In genomic region chr7:100262350-100262749, GRCm38 (mm10) we compare ENCODE assay signal across 24 mouse cellular contexts. TPM values are rescaled to one million over a fixed set of nuclear protein-coding genes. Genes with fewer than 3 reads are reported as not detected.
A peak's percentile ranks its signal among the peaks of the same experiment; 100 is the strongest.
DNase-seq lines count a peak whose midpoint lies in the region; ATAC-seq and TF ChIP-seq lines count a peak whose summit lies in the region.
"Had no signal": no experiment of that assay in that cellular context is flagged by ENCODE, and none has a peak within 500 bp of the region (broad histone marks: within the 10 kb centered on the region; RNA-seq: fewer than 3 reads in every experiment).

No protein-coding gene starts in this region.

- intact Hi-C loops in left cerebral cortex, adult 2 months (cut with DNase I): no loop called here

- no peak overlapping the region for H3K27ac ChIP-seq in left cerebral cortex, adult 2 months
- H3K27ac ChIP-seq in forebrain, embryonic 13.5 days: no peak overlapping the region
- no peak overlapping the region for H3K27ac ChIP-seq in limb, embryonic 10.5 days
- H3K27ac ChIP-seq: forebrain, embryonic 15.5 days; heart, embryonic 13.5 days; hindbrain, embryonic 12.5 days; limb, embryonic 15.5 days; liver, embryonic 15.5 days; midbrain, embryonic 13.5 days; neural tube, embryonic 12.5 days had no signal

- TF ChIP-seq CTCF in left cerebral cortex, adult 2 months (IDR thresholded peaks at IDR 0.05): peak; percentile 25

- H3K4me3 ChIP-seq in left cerebral cortex, adult 2 months: no peak overlapping the region
- H3K4me3 ChIP-seq in forebrain, embryonic 13.5 days: no peak overlapping the region
- H3K4me3 ChIP-seq in limb, embryonic 10.5 days: no peak overlapping the region
- H3K4me3 ChIP-seq: forebrain, embryonic 15.5 days; heart, embryonic 13.5 days; hindbrain, embryonic 12.5 days; limb, embryonic 15.5 days; liver, embryonic 15.5 days; megakaryocyte, embryonic 14.5 days; midbrain, embryonic 13.5 days; neural tube, embryonic 12.5 days had no signal

- H3K36me3 ChIP-seq in forebrain, embryonic 13.5 days (ENCODE audit: poor library complexity, severe bottlenecking): peaks cover 35% of the 10 kb centered on the region
- H3K36me3 ChIP-seq in limb, embryonic 10.5 days: peaks cover 11% of the 10 kb centered on the region

- no peaks in the 10 kb centered on the region for H3K4me1 ChIP-seq in forebrain, embryonic 13.5 days
- H3K4me1 ChIP-seq in limb, embryonic 10.5 days: no peaks in the 10 kb centered on the region
- H3K4me1 ChIP-seq: forebrain, embryonic 15.5 days; heart, embryonic 13.5 days; hindbrain, embryonic 12.5 days; limb, embryonic 15.5 days; liver, embryonic 15.5 days; midbrain, embryonic 13.5 days; neural tube, embryonic 12.5 days had no signal

- H3K4me2 ChIP-seq in forebrain, embryonic 13.5 days: no peak overlapping the region
- H3K4me2 ChIP-seq: forebrain, embryonic 15.5 days; heart, embryonic 13.5 days; hindbrain, embryonic 12.5 days; limb, embryonic 15.5 days; liver, embryonic 15.5 days; midbrain, embryonic 13.5 days; neural tube, embryonic 12.5 days had no signal

- peak; percentile 52 for DNase-seq in adrenal gland, adult 2 months
- DNase-seq in adrenal gland, adult 8-10 months: no peak
- DNase-seq in left cerebral cortex, adult 2 months (ENCODE audit: extremely low spot score in 1 of 2, low spot score in 2 of 2): no peak
- DNase-seq in left cerebral cortex, adult 8-10 months (ENCODE audit: low spot score in 2 of 2): no peak
- peak; percentile 60 for DNase-seq in 416B (ENCODE audit: low read depth)
- peak; percentile 27 for DNase-seq in R1 (ENCODE audit: low read depth, low spot score)
- no peak for DNase-seq in limb, embryonic 10.5 days (ENCODE audit: low spot score)
- DNase-seq: cerebellum, adult 9-10 months; gastrocnemius, postnatal 14 days; heart, adult 11 months; heart, postnatal 14 days; kidney, adult 18-20 months; kidney, postnatal 10 days; right cerebral cortex, postnatal 25 days; thymus, postnatal 14 days had no signal

- H3K9me3 ChIP-seq in forebrain, embryonic 13.5 days (replicated peaks): no peaks in the 10 kb centered on the region
- no peaks in the 10 kb centered on the region for H3K9me3 ChIP-seq in limb, embryonic 10.5 days (replicated peaks)
- H3K9me3 ChIP-seq: forebrain, embryonic 15.5 days; heart, embryonic 13.5 days; hindbrain, embryonic 12.5 days; limb, embryonic 15.5 days; liver, embryonic 15.5 days; megakaryocyte, embryonic 14.5 days; midbrain, embryonic 13.5 days; neural tube, embryonic 12.5 days had no signal

- no peak overlapping the region for H3K9ac ChIP-seq in forebrain, embryonic 13.5 days
- H3K9ac ChIP-seq: forebrain, embryonic 15.5 days; heart, embryonic 13.5 days; hindbrain, embryonic 12.5 days; limb, embryonic 15.5 days; liver, embryonic 15.5 days; midbrain, embryonic 13.5 days; neural tube, embryonic 12.5 days had no signal

- H3K27me3 ChIP-seq in forebrain, embryonic 13.5 days: no peaks in the 10 kb centered on the region
- H3K27me3 ChIP-seq in limb, embryonic 10.5 days (ENCODE audit: low read depth, poor library complexity, severe bottlenecking): no peaks in the 10 kb centered on the region
- H3K27me3 ChIP-seq: forebrain, embryonic 15.5 days; heart, embryonic 13.5 days; hindbrain, embryonic 12.5 days; limb, embryonic 15.5 days; liver, embryonic 15.5 days; megakaryocyte, embryonic 14.5 days; midbrain, embryonic 13.5 days; neural tube, embryonic 12.5 days had no signal

- 85% methylated on average over 3 of the region's 3 CpGs for WGBS in forebrain, embryonic 13.5 days
- WGBS in limb, embryonic 10.5 days: 92% methylated on average over 3 of the region's 3 CpGs

- ATAC-seq in forebrain, embryonic 13.5 days: no peak
- ATAC-seq: forebrain, embryonic 15.5 days; midbrain, embryonic 13.5 days had no signal

RNA-seq across cellular contexts. Expression of gene P4ha3, which starts 23.0 kb away (rescaled TPM):
- under 1 TPM; 0.23 to 0.79 TPM for total RNA-seq in adrenal gland, adult 2 months (2021)
- polyA plus RNA-seq in adrenal gland, adult 2 months (2012; rRNA removed): 0.26 and 0.52 TPM in 2 replicates
- total RNA-seq in adrenal gland, adult 8-10 months (2022): 1 to 10 TPM in 1 of 4 experiments, under 1 TPM in 3; 0.49 to 1.1 (median 0.81) TPM
- 1 to 10 TPM; 6.5 to 8.5 TPM for total RNA-seq in left cerebral cortex, adult 2 months (2021)
- 1 to 10 TPM; 4.4 to 8.6 (median 6.8) TPM for total RNA-seq in left cerebral cortex, adult 8-10 months (2022)
- polyA plus RNA-seq in forebrain, embryonic 13.5 days (2015; fragmentation: Nextera tagmentation; extraction: Ambion mirVana): 1.0 and 1.5 TPM in 2 replicates
- polyA plus RNA-seq in limb, embryonic 10.5 days (2016; fragmentation: Nextera tagmentation; extraction: Ambion mirVana): 1.1 and 2.4 TPM in 2 replicates

RNA-seq across cellular contexts. Expression of gene Pgm2l1, which starts 35.2 kb away (rescaled TPM):
- 1 to 10 TPM; 4.1 to 5.6 TPM for total RNA-seq in adrenal gland, adult 2 months (2021)
- 2.6 and 2.9 TPM in 2 replicates for polyA plus RNA-seq in adrenal gland, adult 2 months (2012; rRNA removed)
- total RNA-seq in adrenal gland, adult 8-10 months (2022): 1 to 10 TPM; 5.5 to 6.8 (median 6.3) TPM
- 100 to 1,000 TPM; 278 to 282 TPM for total RNA-seq in left cerebral cortex, adult 2 months (2021)
- total RNA-seq in left cerebral cortex, adult 8-10 months (2022): 100 to 1,000 TPM; 218 to 244 (median 229) TPM
- polyA plus RNA-seq in forebrain, embryonic 13.5 days (2015; fragmentation: Nextera tagmentation; extraction: Ambion mirVana): 9.5 and 10.3 TPM in 2 replicates
- polyA plus RNA-seq in limb, embryonic 10.5 days (2016; fragmentation: Nextera tagmentation; extraction: Ambion mirVana): 1.9 and 3.3 TPM in 2 replicates

Comparison
In these comparisons a context has a peak if more than half of its experiments do, and no peak if none do; other contexts are left out.
1. DNase-seq: peak in adrenal gland, adult 2 months (single experiment), 416B (single experiment) and R1 (single experiment); none in adrenal gland, adult 8-10 months (single experiment), left cerebral cortex, adult 2 months (0 of 2), left cerebral cortex, adult 8-10 months (0 of 2) and limb, embryonic 10.5 days (single experiment).
2. RNA of gene Pgm2l1, which starts 35.2 kb away (total RNA-seq): 278 to 282 TPM in left cerebral cortex, adult 2 months and 218 to 244 TPM in left cerebral cortex, adult 8-10 months; 5.5 to 6.8 TPM in adrenal gland, adult 8-10 months and 4.1 to 5.6 TPM in adrenal gland, adult 2 months; every median in the first group is over 10 times any median in the second.